ENCODE assay signal across 21 mouse cellular contexts in the genomic region with DNA sequence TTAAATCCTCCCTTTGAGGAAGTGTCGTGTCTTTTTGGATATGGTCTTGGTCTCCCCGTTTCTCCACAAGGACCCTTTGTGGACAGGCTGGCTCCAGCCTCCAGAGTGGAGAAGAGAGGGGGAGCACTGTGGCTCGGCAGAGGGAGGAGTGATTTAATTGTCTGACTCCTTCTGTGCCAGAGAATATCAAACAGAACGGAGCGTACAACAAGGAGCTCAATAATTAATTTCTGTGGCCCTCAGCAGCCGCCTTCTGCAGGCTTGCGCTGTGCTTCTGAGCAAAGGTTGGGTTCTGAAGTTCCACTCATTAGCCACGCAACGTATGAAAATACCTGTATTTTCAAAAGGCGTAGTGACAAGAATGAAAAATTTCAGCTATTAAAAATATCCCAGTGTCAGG.
A peak's percentile ranks its signal among the peaks of the same experiment; 100 is the strongest.
DNase-seq lines count a peak whose midpoint lies in the region; ATAC-seq and TF ChIP-seq lines count a peak whose summit lies in the region.
"Had no signal": no experiment of that assay in that cellular context is flagged by ENCODE, and none has a peak within 500 bp of the region (broad histone marks: within the 10 kb centered on the region; RNA-seq: fewer than 3 reads in every experiment).

No protein-coding gene starts in this region.

- TF ChIP-seq EP300 in liver, postnatal 0 days (IDR thresholded peaks at IDR 0.05; ENCODE audit: low read depth): no peak

- peaks cover 30% of the 10 kb centered on the region for H3K4me1 ChIP-seq in hindbrain, embryonic 13.5 days (replicated peaks)
- H3K4me1 ChIP-seq in hindbrain, embryonic 11.5 days (replicated peaks; ENCODE audit: control insufficient read depth, insufficient read depth, low read length): no peaks in the 10 kb centered on the region
- peaks cover 9% of the 10 kb centered on the region; the same call in 1 of the 2 replicates for H3K4me1 ChIP-seq in kidney, embryonic 16.5 days (ENCODE audit: insufficient read depth, low read length)
- H3K4me1 ChIP-seq in limb, embryonic 10.5 days: peaks cover 33% of the 10 kb centered on the region
- H3K4me1 ChIP-seq in liver, postnatal 0 days (ENCODE audit: insufficient read depth): no peaks in the 10 kb centered on the region
- H3K4me1 ChIP-seq: intestine, embryonic 15.5 days; limb, embryonic 13.5 days; liver, embryonic 13.5 days; megakaryocyte, embryonic 14.5 days had no signal

- no peak overlapping the region for H3K9ac ChIP-seq in hindbrain, embryonic 13.5 days
- no peak overlapping the region for H3K9ac ChIP-seq in hindbrain, embryonic 11.5 days (ENCODE audit: low read depth, low read length)
- no peak overlapping the region for H3K9ac ChIP-seq in kidney, embryonic 16.5 days (replicated peaks; ENCODE audit: low read length)
- no peak overlapping the region for H3K9ac ChIP-seq in liver, postnatal 0 days (replicated peaks)
- H3K9ac ChIP-seq: hindbrain, embryonic 15.5 days; intestine, embryonic 15.5 days; limb, embryonic 13.5 days; liver, embryonic 13.5 days; lung, embryonic 14.5 days had no signal

- WGBS in hindbrain, embryonic 13.5 days: 41% methylated on average over 10 of the region's 10 CpGs
- WGBS in hindbrain, embryonic 11.5 days: 64% methylated on average over 10 of the region's 10 CpGs
- 41% methylated on average over 10 of the region's 10 CpGs for WGBS in kidney, embryonic 16.5 days
- 70% methylated on average over 10 of the region's 10 CpGs for WGBS in limb, embryonic 10.5 days
- WGBS in liver, postnatal 0 days (ENCODE audit: insufficient replicate concordance): 71% methylated on average over 10 of the region's 10 CpGs

- ATAC-seq in hindbrain, embryonic 13.5 days (ENCODE audit: low FRiP score): no peak
- ATAC-seq in hindbrain, embryonic 11.5 days (ENCODE audit: low FRiP score): no peak
- peak; percentile 59 for ATAC-seq in kidney, embryonic 16.5 days (ENCODE audit: low FRiP score, low TSS enrichment)
- no peak for ATAC-seq in liver, postnatal 0 days
- ATAC-seq: CD4-positive, CD25-positive, alpha-beta regulatory T cell, adult 4 months; intestine, embryonic 15.5 days had no signal

- H3K36me3 ChIP-seq in hindbrain, embryonic 13.5 days: no peaks in the 10 kb centered on the region
- H3K36me3 ChIP-seq in hindbrain, embryonic 11.5 days (ENCODE audit: control insufficient read depth, insufficient read depth, low read length): no peaks in the 10 kb centered on the region
- H3K36me3 ChIP-seq in kidney, embryonic 16.5 days (ENCODE audit: insufficient read depth, low read length): no peaks in the 10 kb centered on the region
- H3K36me3 ChIP-seq in limb, embryonic 10.5 days: no peaks in the 10 kb centered on the region
- H3K36me3 ChIP-seq in liver, postnatal 0 days (replicated peaks; ENCODE audit: insufficient read depth, low read length): no peaks in the 10 kb centered on the region
- H3K36me3 ChIP-seq: hindbrain, embryonic 15.5 days; intestine, embryonic 15.5 days; limb, embryonic 13.5 days; liver, embryonic 13.5 days had no signal

- H3K4me3 ChIP-seq in hindbrain, embryonic 13.5 days: no peak overlapping the region
- no peak overlapping the region for H3K4me3 ChIP-seq in hindbrain, embryonic 11.5 days (ENCODE audit: low read depth, low read length)
- H3K4me3 ChIP-seq in kidney, embryonic 16.5 days (ENCODE audit: low read length): no peak overlapping the region
- H3K4me3 ChIP-seq in limb, embryonic 10.5 days: no peak overlapping the region
- no peak overlapping the region for H3K4me3 ChIP-seq in liver, postnatal 0 days (ENCODE audit: low read depth, low read length)
- H3K4me3 ChIP-seq: hindbrain, embryonic 15.5 days; intestine, embryonic 15.5 days; layer of hippocampus, adult 2 months; limb, embryonic 13.5 days; liver, embryonic 13.5 days; megakaryocyte, embryonic 14.5 days had no signal

- H3K27me3 ChIP-seq in hindbrain, embryonic 13.5 days: no peaks in the 10 kb centered on the region
- no peaks in the 10 kb centered on the region for H3K27me3 ChIP-seq in hindbrain, embryonic 11.5 days (ENCODE audit: control insufficient read depth, insufficient read depth, low read length)
- no peaks in the 10 kb centered on the region for H3K27me3 ChIP-seq in kidney, embryonic 16.5 days (ENCODE audit: insufficient read depth, low read length)
- H3K27me3 ChIP-seq in limb, embryonic 10.5 days (ENCODE audit: low read depth, poor library complexity, severe bottlenecking): peaks cover 19% of the 10 kb centered on the region
- no peaks in the 10 kb centered on the region for H3K27me3 ChIP-seq in liver, postnatal 0 days (ENCODE audit: insufficient read depth, low read length)
- H3K27me3 ChIP-seq: hindbrain, embryonic 15.5 days; intestine, embryonic 15.5 days; liver, embryonic 13.5 days; megakaryocyte, embryonic 14.5 days had no signal

- TF ChIP-seq POLR2A in brain, embryonic 14.5 days (IDR thresholded peaks at IDR 0.05; ENCODE audit: borderline replicate concordance, extremely low read depth, insufficient read depth, insufficient read length, poor library complexity, severe bottlenecking): no peak

- TF ChIP-seq CTCF in brain, embryonic 14.5 days (IDR thresholded peaks at IDR 0.05; ENCODE audit: borderline replicate concordance, extremely low read depth, insufficient read depth, insufficient read length): no peak
- no peak for TF ChIP-seq CTCF in liver, postnatal 0 days (IDR thresholded peaks at IDR 0.05; ENCODE audit: low read depth)

- H3K9me3 ChIP-seq in hindbrain, embryonic 13.5 days: no peaks in the 10 kb centered on the region
- no peaks in the 10 kb centered on the region for H3K9me3 ChIP-seq in hindbrain, embryonic 11.5 days (ENCODE audit: control insufficient read depth, low read length)
- H3K9me3 ChIP-seq in kidney, embryonic 16.5 days (ENCODE audit: low read length): no peaks in the 10 kb centered on the region
- no peaks in the 10 kb centered on the region for H3K9me3 ChIP-seq in limb, embryonic 10.5 days (replicated peaks)
- H3K9me3 ChIP-seq in liver, postnatal 0 days (ENCODE audit: low read length): no peaks in the 10 kb centered on the region
- H3K9me3 ChIP-seq: hindbrain, embryonic 15.5 days; intestine, embryonic 15.5 days; limb, embryonic 13.5 days; liver, embryonic 13.5 days had no signal

- DNase-seq in hindbrain, embryonic 11.5 days (ENCODE audit: low spot score): no peak
- DNase-seq in brain, embryonic 14.5 days (ENCODE audit: low read depth): peak; percentile 61
- peak; percentile 28 for DNase-seq in limb, embryonic 10.5 days (ENCODE audit: low spot score)
- no peak for DNase-seq in liver, postnatal 0 days
- DNase-seq in c-Kit-positive CD71-positive TER-119-positive erythroid progenitor cells, embryonic 14.5 days (ENCODE audit: low spot score): no peak
- DNase-seq: adrenal gland, postnatal 14 days; cerebellum, postnatal 10 days; gastrocnemius, postnatal 36 days; heart, postnatal 36 days; layer of hippocampus, postnatal 36 days; liver, embryonic 13.5 days; lung, embryonic 14.5 days; right cerebral cortex, postnatal 25 days had no signal

- H3K4me2 ChIP-seq in hindbrain, embryonic 13.5 days: no peak overlapping the region
- H3K4me2 ChIP-seq in hindbrain, embryonic 11.5 days (replicated peaks; ENCODE audit: low read depth, low read length): no peak overlapping the region
- no peak overlapping the region for H3K4me2 ChIP-seq in kidney, embryonic 16.5 days (replicated peaks; ENCODE audit: low read depth, low read length)
- no peak overlapping the region for H3K4me2 ChIP-seq in liver, postnatal 0 days (ENCODE audit: low read depth, low read length)
- H3K4me2 ChIP-seq: hindbrain, embryonic 15.5 days; intestine, embryonic 15.5 days; limb, embryonic 13.5 days; liver, embryonic 13.5 days; lung, embryonic 14.5 days had no signal

- H3K27ac ChIP-seq in hindbrain, embryonic 13.5 days: peak overlapping the region; percentile 62; the same call in 1 of the 2 replicates
- no peak overlapping the region for H3K27ac ChIP-seq in hindbrain, embryonic 11.5 days (ENCODE audit: low read depth, low read length)
- no peak overlapping the region for H3K27ac ChIP-seq in kidney, embryonic 16.5 days (ENCODE audit: low read length)
- no peak overlapping the region for H3K27ac ChIP-seq in limb, embryonic 10.5 days
- no peak overlapping the region for H3K27ac ChIP-seq in liver, postnatal 0 days (ENCODE audit: low read depth)
- H3K27ac ChIP-seq: hindbrain, embryonic 15.5 days; intestine, embryonic 15.5 days; layer of hippocampus, adult 2 months; limb, embryonic 13.5 days; liver, embryonic 13.5 days had no signal

Comparison
In these comparisons a context has a peak if more than half of its experiments do, and no peak if none do; other contexts are left out.
1. DNase-seq: peak in brain, embryonic 14.5 days (single experiment) and limb, embryonic 10.5 days (single experiment); none in hindbrain, embryonic 11.5 days (single experiment), liver, postnatal 0 days (single experiment) and c-Kit-positive CD71-positive TER-119-positive erythroid progenitor cells, embryonic 14.5 days (single experiment).